Mouse (Mus musculus) liver, embryonic 12.5 days (tissue): Measurements from ENCODE around the gene Wbp2. TPM values are rescaled to one million over a fixed set of nuclear protein-coding genes. Genes with fewer than 3 reads are reported as not detected.
A peak's percentile ranks its signal among the peaks of the same experiment; 100 is the strongest.

ENCODE experiments used
- ATAC-seq: fragments of 200-750 bp; cut with Nextera tagmentation; 2 replicates; pipeline ENCODE4 v1.8.0; 2017; ENCODE audit warnings: moderate number of reproducible peaks, mild to moderate bottlenecking, moderate library complexity
- H3K27ac ChIP-seq: fragments of 300-500 bp; sonication (generic); 2 replicates; pipeline ENCODE4 v1.5.1; 2016; ENCODE audit warnings: mild to moderate bottlenecking
- H3K27me3 ChIP-seq: fragments of 300-500 bp; sonication (generic); replicated peaks from 2 replicates; pipeline ENCODE4 v1.6.1; 2016; ENCODE audit warnings: mild to moderate bottlenecking, moderate library complexity
- H3K36me3 ChIP-seq: fragments of 300-500 bp; sonication (generic); 2 replicates; pipeline ENCODE4 v1.6.1; 2016; ENCODE audit warnings: mild to moderate bottlenecking, moderate library complexity
- H3K4me1 ChIP-seq: fragments of 300-500 bp; sonication (generic); 2 replicates; pipeline ENCODE4 v1.6.1; 2016
- H3K4me2 ChIP-seq: fragments of 300-500 bp; sonication (generic); 2 replicates; pipeline ENCODE4 v1.6.1; 2016; ENCODE audit warnings: mild to moderate bottlenecking, moderate library complexity
- H3K4me3 ChIP-seq: fragments of 300-500 bp; sonication (generic); 2 replicates; pipeline ENCODE4 v1.5.1; 2016; ENCODE audit warnings: mild to moderate bottlenecking, moderate library complexity
- H3K9ac ChIP-seq: fragments of 300-500 bp; sonication (generic); 2 replicates; pipeline ENCODE4 v1.6.1; 2016; ENCODE audit warnings: mild to moderate bottlenecking, moderate library complexity
- H3K9me3 ChIP-seq: fragments of 300-500 bp; sonication (generic); replicated peaks from 2 replicates; pipeline ENCODE4 v1.6.1; 2016; ENCODE audit warnings: mild to moderate bottlenecking, moderate library complexity
- WGBS: fragments of 180-500 bp; shearing (Covaris S2); methylation state at CpG from one replicate; pipeline ENCODE4 v1.1.7; 2016; ENCODE audit not compliant: insufficient replicate concordance; 5-methylcytosine and 5-hydroxymethylcytosine counted together
- polyA plus RNA-seq: library from polyadenylated mRNA; unstranded; fragments of >200 nt; fragmentation: Nextera tagmentation; extraction: Ambion mirVana; gene quantifications from 2 replicates; pipeline ENCODE4 v1.2.1, GENCODE M21; 2016

Gene Wbp2
- polyA plus RNA-seq, 1 experiment from 2014 or later: 76.4 TPM

GRCm38 (mm10) chr11:116107777-116108285, 21.0 kb upstream of the Wbp2 start:
- Histone ChIP-seq H3K27me3 (peaks cover 68% of the 10 kb centered on the region), H3K4me3 (no peak overlapping the region), H3K9me3 (no peaks in the 10 kb centered on the region), H3K4me1 (peaks cover 76% of the 10 kb centered on the region), H3K9ac (no peak overlapping the region), H3K36me3 (no peaks in the 10 kb centered on the region), H3K27ac (no peak overlapping the region), H3K4me2 (peak overlapping the region; percentile 68)
- no peak for ATAC-seq
- 50% methylated on average over 19 of the region's 19 CpGs for WGBS

- 35% methylated on average over 13 of the region's 14 CpGs for WGBS
- ATAC-seq: no peak
- no peak overlapping the region for H3K4me3 ChIP-seq
- no peak overlapping the region for H3K27ac ChIP-seq
- peaks cover 82% of the 10 kb centered on the region for H3K4me1 ChIP-seq
- no peaks in the 10 kb centered on the region for H3K9me3 ChIP-seq
- peaks cover 66% of the 10 kb centered on the region for H3K27me3 ChIP-seq
- no peak overlapping the region for H3K9ac ChIP-seq
- H3K36me3 ChIP-seq: no peaks in the 10 kb centered on the region
- H3K4me2 ChIP-seq: peak overlapping the region; percentile 68
Observed at GRCm38 (mm10) chr11:116106963-116107776, 20.4 kb upstream of the Wbp2 start.

GRCm38 (mm10) chr11:116106154-116106962, 19.6 kb upstream of the Wbp2 start:
- Histone ChIP-seq H3K4me2 (peak overlapping the region; percentile 57), H3K9me3 (no peaks in the 10 kb centered on the region), H3K36me3 (no peaks in the 10 kb centered on the region), H3K27me3 (peaks cover 58% of the 10 kb centered on the region), H3K4me1 (peaks cover 90% of the 10 kb centered on the region), H3K9ac (peak overlapping the region; percentile 23; the same call in 1 of the 2 replicates), H3K27ac (no peak overlapping the region), H3K4me3 (peak overlapping the region; percentile 16; the same call in 1 of the 2 replicates)
- ATAC-seq: no peak
- WGBS: 27% methylated on average over 32 of the region's 32 CpGs

GRCm38 (mm10) chr11:116105065-116105464, 18.3 kb upstream of the Wbp2 start:
- no peaks in the 10 kb centered on the region for H3K36me3 ChIP-seq
- H3K9me3 ChIP-seq: no peaks in the 10 kb centered on the region
- no peak overlapping the region for H3K9ac ChIP-seq
- peaks cover 96% of the 10 kb centered on the region for H3K4me1 ChIP-seq
- no peak overlapping the region for H3K27ac ChIP-seq
- peaks cover 45% of the 10 kb centered on the region for H3K27me3 ChIP-seq
- H3K4me3 ChIP-seq: no peak overlapping the region
- H3K4me2 ChIP-seq: no peak overlapping the region
- WGBS: 62% methylated on average over 2 of the region's 2 CpGs
- ATAC-seq: no peak

GRCm38 (mm10) chr11:116104006-116104646, 17.3 kb upstream of the Wbp2 start:
- 0 out of 2 replicates have a peak overlapping the region, but pooled peaks have one; percentile 34 for H3K27ac ChIP-seq
- peaks cover 96% of the 10 kb centered on the region for H3K4me1 ChIP-seq
- no peaks in the 10 kb centered on the region for H3K36me3 ChIP-seq
- no peak overlapping the region for H3K9ac ChIP-seq
- WGBS: 44% methylated on average over 14 of the region's 14 CpGs
- ATAC-seq: peak; percentile 48
- H3K9me3 ChIP-seq: no peaks in the 10 kb centered on the region
- no peak overlapping the region for H3K4me3 ChIP-seq
- H3K27me3 ChIP-seq: peaks cover 36% of the 10 kb centered on the region
- H3K4me2 ChIP-seq: peak overlapping the region; percentile 6; the same call in 1 of the 2 replicates

- Histone ChIP-seq H3K27me3 (peaks cover 31% of the 10 kb centered on the region), H3K4me1 (peaks cover 96% of the 10 kb centered on the region), H3K9me3 (no peaks in the 10 kb centered on the region), H3K36me3 (no peaks in the 10 kb centered on the region), H3K4me2 (no peak overlapping the region), H3K9ac (no peak overlapping the region), H3K27ac (no peak overlapping the region), H3K4me3 (no peak overlapping the region)
- ATAC-seq: no peak
- 63% methylated on average over 12 of the region's 12 CpGs for WGBS
Observed at GRCm38 (mm10) chr11:116103572-116103971, 16.8 kb upstream of the Wbp2 start.

GRCm38 (mm10) chr11:116102472-116102871, 15.7 kb upstream of the Wbp2 start:
- Histone ChIP-seq H3K27ac (peak overlapping the region; percentile 68), H3K9ac (no peak overlapping the region), H3K9me3 (no peaks in the 10 kb centered on the region), H3K27me3 (peaks cover 20% of the 10 kb centered on the region), H3K36me3 (no peaks in the 10 kb centered on the region), H3K4me1 (peaks cover 90% of the 10 kb centered on the region), H3K4me2 (no peak overlapping the region; the same call in 1 of the 2 replicates), H3K4me3 (no peak overlapping the region)
- 42% methylated on average over 3 of the region's 4 CpGs for WGBS
- no peak for ATAC-seq

GRCm38 (mm10) chr11:116101931-116102381, 15.2 kb upstream of the Wbp2 start:
- Histone ChIP-seq H3K4me2 (peak overlapping the region; percentile 21), H3K27me3 (peaks cover 14% of the 10 kb centered on the region), H3K36me3 (no peaks in the 10 kb centered on the region), H3K9me3 (0 out of 2 replicates have a peak, but pooled peaks cover under 1% of the 10 kb centered on the region), H3K4me3 (no peak overlapping the region), H3K4me1 (peaks cover 85% of the 10 kb centered on the region), H3K27ac (peak overlapping the region; percentile 68), H3K9ac (peak overlapping the region; percentile 14; the same call in 1 of the 2 replicates)
- ATAC-seq: no peak
- 38% methylated on average over 11 of the region's 11 CpGs for WGBS

GRCm38 (mm10) chr11:116100839-116101238, 14.0 kb upstream of the Wbp2 start:
- Histone ChIP-seq H3K4me2 (no peak overlapping the region), H3K4me3 (no peak overlapping the region), H3K9ac (no peak overlapping the region), H3K9me3 (0 out of 2 replicates have a peak, but pooled peaks cover 5% of the 10 kb centered on the region), H3K36me3 (no peaks in the 10 kb centered on the region), H3K4me1 (peaks cover 74% of the 10 kb centered on the region), H3K27ac (no peak overlapping the region), H3K27me3 (peaks cover 3% of the 10 kb centered on the region; the same call in 1 of the 2 replicates)
- no peak for ATAC-seq
- 73% methylated on average over 7 of the region's 7 CpGs for whole genome bisulfite sequencing

GRCm38 (mm10) chr11:116100385-116100784, 13.6 kb upstream of the Wbp2 start:
- Histone ChIP-seq H3K36me3 (no peaks in the 10 kb centered on the region), H3K27ac (no peak overlapping the region), H3K9ac (no peak overlapping the region), H3K9me3 (0 out of 2 replicates have a peak, but pooled peaks cover 5% of the 10 kb centered on the region), H3K4me2 (no peak overlapping the region), H3K27me3 (no peaks in the 10 kb centered on the region; the same call in 1 of the 2 replicates), H3K4me3 (no peak overlapping the region), H3K4me1 (peaks cover 72% of the 10 kb centered on the region)
- no peak for ATAC-seq
- WGBS: 49% methylated on average over 6 of the region's 6 CpGs

- Histone ChIP-seq H3K27me3 (no peaks in the 10 kb centered on the region), H3K9me3 (0 out of 2 replicates have a peak, but pooled peaks cover 5% of the 10 kb centered on the region), H3K4me3 (no peak overlapping the region), H3K36me3 (no peaks in the 10 kb centered on the region), H3K9ac (no peak overlapping the region), H3K4me2 (no peak overlapping the region), H3K4me1 (peaks cover 73% of the 10 kb centered on the region), H3K27ac (no peak overlapping the region)
- no peak for ATAC-seq
- 34% methylated on average over 6 of the region's 6 CpGs for WGBS
Observed at GRCm38 (mm10) chr11:116099462-116099861, 12.7 kb upstream of the Wbp2 start.
